Mouse (Mus musculus): Measurements from ENCODE around the gene Olfr1098. TPM values are rescaled to one million over a fixed set of nuclear protein-coding genes. Genes with fewer than 3 reads are reported as not detected.

Gene Olfr1098
- total RNA-seq (2021) = not detected

DNA sequence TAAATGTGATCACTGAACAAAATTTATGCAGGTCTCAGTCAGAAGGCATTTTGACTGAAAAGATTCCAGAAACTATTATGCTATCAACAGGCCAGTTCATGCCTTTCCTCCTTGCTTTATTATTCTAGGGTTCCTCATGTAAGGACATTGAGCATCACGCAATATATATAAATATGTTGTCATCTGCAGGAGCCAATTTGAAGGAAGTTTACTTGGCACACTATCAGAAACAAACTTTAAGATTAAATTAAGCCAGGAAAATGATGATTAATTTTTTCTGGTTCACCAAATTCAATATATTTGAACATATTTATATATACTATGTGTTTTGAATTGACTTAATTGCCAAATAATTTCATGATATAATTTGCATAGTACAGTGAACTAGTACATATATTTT is at the start of gene Olfr1098:
Gene Olfr1098, minus strand, starts transcription at position 101 of the 400 bp plus-strand sequence.
- intact Hi-C loops (cut with DNase I) = no loop called here

GRCm38 (mm10) chr2:86960593-86960992 is 36.2 kb upstream of the Olfr1098 start, which contains the start of gene Olfr1099:
Gene Olfr1099, minus strand, starts transcription at chr2:86960693.
- intact Hi-C loops (cut with DNase I) = no loop called here
- DNase-seq (ENCODE audit: low spot score) = no peak

More for the DNA sequence above, at the start of gene Olfr1098:
- no peak for DNase-seq (ENCODE audit: low spot score)

- no peak for DNase-seq (ENCODE audit: low spot score)
- intact Hi-C loops (cut with DNase I) = no loop called here
Observed at GRCm38 (mm10) chr2:86926557-86926956, 2.2 kb upstream of the Olfr1098 start.

GRCm38 (mm10) chr2:86905647-86906046 is 18.7 kb downstream of the Olfr1098 start:
- no peak for DNase-seq (ENCODE audit: low spot score)
- intact Hi-C loops (cut with DNase I) = no loop called here

GRCm38 (mm10) chr2:86892116-86892515 is 32.2 kb downstream of the Olfr1098 start, which contains the start of gene Olfr1097:
Gene Olfr1097, minus strand, starts transcription at chr2:86892216.
- DNase-seq (ENCODE audit: low spot score) = no peak
- intact Hi-C loops (cut with DNase I) = no loop called here

- intact Hi-C loops (cut with DNase I) = no loop called here
- DNase-seq (ENCODE audit: low spot score) = no peak
Observed at GRCm38 (mm10) chr2:86874702-86875101, 49.6 kb downstream of the Olfr1098 start, which contains the start of gene Gm13723. Gene Gm13723, minus strand, starts transcription at chr2:86874802.

Other genes starting within 250 kb of the Olfr1098 start
- gene Olfr1086, start 244.5 kb downstream of the Olfr1098 start, total RNA-seq (2021) = not detected
- not detected for gene Olfr1087, start 226.2 kb downstream of the Olfr1098 start, total RNA-seq (2021)
- gene Olfr1089, start 190.8 kb downstream of the Olfr1098 start, total RNA-seq (2021) = not detected
- not detected for gene Olfr1090, start 165.6 kb downstream of the Olfr1098 start, total RNA-seq (2021)
- not detected for gene Olfr1093, start 142.1 kb downstream of the Olfr1098 start, total RNA-seq (2021)
- not detected for gene Olfr141, start 114.5 kb downstream of the Olfr1098 start, total RNA-seq (2021)
- gene Olfr1094, start 99.9 kb downstream of the Olfr1098 start, total RNA-seq (2021) = not detected
- gene Olfr1095, start 72.8 kb downstream of the Olfr1098 start, total RNA-seq (2021) = not detected
- not detected for gene Gm13723, start 49.7 kb downstream of the Olfr1098 start, total RNA-seq (2021)
- gene Olfr1097, start 32.3 kb downstream of the Olfr1098 start, total RNA-seq (2021) = not detected
- not detected for gene Olfr1099, start 36.1 kb upstream of the Olfr1098 start, total RNA-seq (2021)
- gene Olfr1100, start 55.4 kb upstream of the Olfr1098 start, total RNA-seq (2021) = not detected
- not detected for gene Olfr1101, start 66.7 kb upstream of the Olfr1098 start, total RNA-seq (2021)
- gene Olfr1102, start 73.9 kb upstream of the Olfr1098 start, total RNA-seq (2021) = not detected
- gene Olfr1104, start 102.5 kb upstream of the Olfr1098 start, total RNA-seq (2021) = not detected
- gene Olfr1105, start 112.0 kb upstream of the Olfr1098 start, total RNA-seq (2021) = not detected
- not detected for gene Olfr1106, start 127.7 kb upstream of the Olfr1098 start, total RNA-seq (2021)
- gene Olfr1107, start 151.3 kb upstream of the Olfr1098 start, total RNA-seq (2021) = not detected
- gene Olfr1109, start 171.5 kb upstream of the Olfr1098 start, total RNA-seq (2021) = not detected
- not detected for gene Olfr259, start 190.0 kb upstream of the Olfr1098 start, total RNA-seq (2021)
- gene Olfr1110, start 215.8 kb upstream of the Olfr1098 start, total RNA-seq (2021) = not detected
- not detected for gene Olfr1111, start 228.1 kb upstream of the Olfr1098 start, total RNA-seq (2021)

Measured in heart, postnatal 25 days (tissue).